Mouse (Mus musculus) ovary, postnatal 36 days (tissue): ENCODE results near the gene Foxi1.
"Not testable (repeated sequence)": the region's sequence is repeated elsewhere in the genome, so short reads cannot be mapped to it uniquely, and the experiment has no call there.

Experiments used
- DNase-seq: peaks from one replicate; pipeline ENCODE4 v3.0.0; 2022; ENCODE audit warnings: low spot score, mixed read lengths

Gene Foxi1

GRCm38 (mm10) chr11:34207989-34208388 is at the start of gene Foxi1:
TSS of gene Foxi1 (minus strand) at chr11:34208089.
- no peak for DNase-seq

DNA sequence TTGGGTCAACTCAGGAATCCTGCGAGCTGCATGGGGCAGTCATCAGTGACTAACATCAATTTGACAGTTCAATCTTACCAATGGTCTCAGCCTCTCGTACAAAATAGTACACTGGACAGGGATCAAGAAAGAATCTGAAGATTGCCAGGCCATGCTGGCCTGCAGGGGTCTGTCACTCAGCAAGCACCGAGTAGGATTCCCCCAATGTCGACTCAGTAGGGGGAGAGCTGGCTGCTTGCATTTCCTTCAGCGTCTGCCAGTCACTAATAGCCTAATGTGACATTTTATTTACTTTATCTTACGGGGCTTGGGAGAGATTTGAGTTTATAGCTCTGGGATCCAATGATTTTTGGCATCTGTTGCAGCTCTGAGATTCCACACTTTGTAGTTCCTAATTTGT is 35.1 kb upstream of the Foxi1 start:
- DNase-seq = no peak

DNA sequence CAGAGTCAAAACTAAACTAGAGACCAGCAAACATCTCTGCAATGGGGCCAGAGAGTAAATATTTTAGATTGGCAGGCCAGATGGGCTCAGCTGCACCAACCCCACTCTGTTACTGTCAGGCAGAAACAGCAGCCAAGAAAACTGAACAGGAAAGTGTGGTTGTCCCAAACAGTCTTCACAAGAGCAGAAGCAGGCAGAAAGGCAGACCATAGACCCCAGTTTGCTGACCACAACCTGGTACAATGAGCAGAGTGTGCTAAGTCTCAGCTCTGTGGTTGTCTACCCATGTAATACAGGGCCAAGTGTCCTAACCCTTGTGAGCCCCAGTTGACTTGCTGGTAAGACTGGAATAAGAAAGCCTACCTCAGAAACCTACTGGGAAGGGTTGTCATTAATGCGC is 32.4 kb upstream of the Foxi1 start:
- no peak for DNase-seq

- no peak for DNase-seq
These were observed 31.8 kb upstream of the Foxi1 start for GRCm38 (mm10) chr11:34239691-34240090.

GRCm38 (mm10) chr11:34236885-34237284 is 29.0 kb upstream of the Foxi1 start:
- no peak for DNase-seq

- no peak for DNase-seq
These were observed 28.3 kb upstream of the Foxi1 start for GRCm38 (mm10) chr11:34236091-34236759.

DNA sequence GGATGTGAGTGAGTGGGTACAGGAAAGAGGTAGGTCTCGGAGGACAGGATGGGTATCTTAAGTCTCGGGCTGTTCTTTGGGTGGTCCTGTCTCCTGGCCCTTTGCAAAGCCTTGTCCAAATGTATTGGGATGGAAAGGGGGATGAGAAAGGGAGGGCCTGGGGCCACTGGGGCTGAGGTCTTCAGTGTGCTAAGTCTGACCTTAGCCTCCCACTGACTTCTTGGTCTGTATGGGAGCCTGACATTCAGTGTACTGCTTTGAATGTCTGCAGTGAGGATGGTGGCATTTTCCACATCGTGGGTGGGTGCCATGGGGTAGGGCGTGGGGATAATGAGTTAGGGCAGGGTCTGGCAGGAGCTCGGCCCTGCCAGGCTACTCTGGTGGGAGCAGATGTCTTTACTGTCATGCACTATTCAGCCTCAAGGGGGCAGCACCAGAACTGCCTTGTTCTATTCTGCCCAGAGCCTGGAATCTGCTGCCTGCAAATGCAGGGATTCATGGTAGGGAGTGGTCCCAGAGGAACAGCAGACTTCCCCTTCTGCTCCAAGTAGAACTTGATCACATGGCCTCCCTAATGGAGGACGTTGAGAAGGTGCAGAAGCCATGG is 21.0 kb upstream of the Foxi1 start:
- DNase-seq = peak; percentile 50

DNA sequence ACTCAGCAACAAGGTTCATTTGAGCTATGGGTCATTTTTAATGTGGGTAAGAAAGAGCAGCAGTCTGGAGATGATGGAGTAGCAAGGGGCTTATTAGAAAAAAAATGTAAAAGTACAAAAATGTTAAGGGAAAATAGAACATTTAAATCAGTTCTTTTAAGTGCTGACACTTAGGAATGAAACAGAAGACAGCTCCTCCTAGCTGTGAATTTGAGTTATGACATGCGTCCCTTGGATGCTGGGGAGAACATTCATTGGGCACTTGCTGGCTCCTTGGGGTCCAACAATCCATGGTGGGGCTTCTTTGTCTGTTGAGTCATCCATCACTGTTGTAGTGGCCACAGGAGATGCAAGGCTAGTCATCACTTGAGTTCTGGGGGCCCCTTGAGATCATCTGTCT is 19.3 kb upstream of the Foxi1 start:
- no peak for DNase-seq

DNA sequence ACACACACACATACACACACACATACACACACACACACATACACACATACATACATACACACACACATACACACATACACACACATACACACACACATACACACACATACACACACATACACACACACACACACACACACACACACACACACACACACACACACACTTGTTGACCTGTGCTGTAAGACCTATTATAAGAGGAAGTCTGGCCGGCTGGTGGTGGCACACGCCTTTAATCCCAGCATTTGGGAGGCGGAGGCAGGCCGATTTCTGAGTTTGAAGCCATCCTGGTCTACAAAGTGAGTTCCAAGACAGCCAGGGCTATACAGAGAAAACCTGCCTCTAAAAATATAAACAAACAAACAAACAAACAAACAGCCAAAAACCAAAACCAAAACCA is 12.7 kb upstream of the Foxi1 start:
- DNase-seq = not testable (repeated sequence)

DNA sequence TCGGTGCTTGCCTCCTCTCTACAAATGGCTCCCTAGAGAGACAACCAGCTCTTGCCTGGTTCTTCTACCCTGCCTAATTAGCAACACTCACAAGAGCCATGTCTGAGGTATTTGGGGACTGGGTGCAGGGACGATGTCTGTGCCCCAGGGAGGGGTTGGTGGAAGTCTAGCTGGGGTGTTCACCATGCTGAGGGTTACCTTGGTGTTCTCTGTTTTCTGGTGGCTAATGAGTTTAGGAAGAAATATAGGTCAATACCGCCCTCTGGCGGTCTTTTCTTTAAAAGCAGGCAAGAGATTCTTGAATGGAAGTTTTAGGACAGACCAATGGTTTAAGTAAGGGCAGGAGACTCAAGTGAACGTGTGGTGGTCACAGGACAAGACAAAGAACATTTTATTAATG is 5.0 kb upstream of the Foxi1 start:
- peak; percentile 12 for DNase-seq

DNA sequence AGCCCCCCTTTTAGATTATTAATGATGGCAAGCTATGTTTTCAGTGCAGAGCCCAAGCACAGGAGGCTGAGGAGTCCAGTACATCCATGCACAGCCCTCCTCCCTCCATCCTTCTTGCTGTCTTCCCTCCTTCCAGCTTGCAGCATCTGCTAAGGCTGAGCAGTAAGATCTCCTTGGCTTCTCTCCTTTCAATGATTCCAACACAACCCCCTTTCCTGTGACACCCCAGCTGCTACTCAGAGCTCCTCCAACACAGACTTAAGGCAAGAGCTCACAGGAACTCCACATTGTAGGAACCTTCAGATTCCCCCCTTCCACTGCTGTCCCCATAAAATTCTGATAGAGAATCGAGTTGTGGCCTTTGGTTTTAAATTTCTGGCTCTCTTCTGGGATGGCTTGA is 5.1 kb downstream of the Foxi1 start:
- DNase-seq = no peak

- DNase-seq = no peak
These were observed 12.7 kb downstream of the Foxi1 start for GRCm38 (mm10) chr11:34195142-34195541.

GRCm38 (mm10) chr11:34194158-34194941 is 13.5 kb downstream of the Foxi1 start:
- DNase-seq = no peak

DNA sequence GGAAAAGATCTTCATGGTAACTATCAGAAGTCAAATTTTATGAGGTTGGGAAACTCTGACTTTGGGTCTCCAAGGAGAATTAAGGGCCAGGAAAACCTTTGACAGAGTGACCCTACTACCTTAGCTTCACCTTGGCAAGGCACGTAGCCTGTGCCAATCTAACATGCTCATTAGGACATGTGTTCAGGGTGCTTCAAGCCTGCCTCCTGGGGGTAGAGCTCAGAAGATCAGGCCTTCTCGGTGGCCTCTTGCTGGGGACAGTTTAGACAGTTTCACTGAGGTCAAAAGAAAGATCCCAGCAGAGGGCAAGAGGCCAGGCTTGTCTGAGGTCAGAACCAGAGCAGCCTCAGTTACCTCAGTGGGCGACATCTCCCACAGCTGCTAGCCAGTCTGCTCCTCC is 14.2 kb downstream of the Foxi1 start:
- DNase-seq = no peak

DNA sequence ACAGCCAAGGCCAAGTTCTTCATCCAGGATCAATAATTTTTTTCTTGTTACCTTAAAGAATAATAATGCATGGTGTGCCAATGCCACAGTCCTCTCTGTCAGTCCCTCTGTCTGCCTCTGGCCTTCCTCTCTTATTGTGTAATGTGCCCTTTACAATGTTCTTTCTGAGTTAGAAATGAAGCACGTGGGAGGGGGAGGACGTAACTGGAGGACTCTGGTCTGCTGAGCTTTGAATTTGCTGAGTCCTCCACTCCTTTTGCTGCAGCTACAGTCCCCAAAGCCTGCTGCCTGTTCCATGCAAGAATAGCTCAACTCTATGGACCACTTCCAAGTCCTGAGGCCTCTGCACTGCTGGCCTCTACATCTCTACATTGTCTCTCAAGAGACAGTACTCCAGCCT is 23.6 kb downstream of the Foxi1 start:
- DNase-seq = no peak

DNA sequence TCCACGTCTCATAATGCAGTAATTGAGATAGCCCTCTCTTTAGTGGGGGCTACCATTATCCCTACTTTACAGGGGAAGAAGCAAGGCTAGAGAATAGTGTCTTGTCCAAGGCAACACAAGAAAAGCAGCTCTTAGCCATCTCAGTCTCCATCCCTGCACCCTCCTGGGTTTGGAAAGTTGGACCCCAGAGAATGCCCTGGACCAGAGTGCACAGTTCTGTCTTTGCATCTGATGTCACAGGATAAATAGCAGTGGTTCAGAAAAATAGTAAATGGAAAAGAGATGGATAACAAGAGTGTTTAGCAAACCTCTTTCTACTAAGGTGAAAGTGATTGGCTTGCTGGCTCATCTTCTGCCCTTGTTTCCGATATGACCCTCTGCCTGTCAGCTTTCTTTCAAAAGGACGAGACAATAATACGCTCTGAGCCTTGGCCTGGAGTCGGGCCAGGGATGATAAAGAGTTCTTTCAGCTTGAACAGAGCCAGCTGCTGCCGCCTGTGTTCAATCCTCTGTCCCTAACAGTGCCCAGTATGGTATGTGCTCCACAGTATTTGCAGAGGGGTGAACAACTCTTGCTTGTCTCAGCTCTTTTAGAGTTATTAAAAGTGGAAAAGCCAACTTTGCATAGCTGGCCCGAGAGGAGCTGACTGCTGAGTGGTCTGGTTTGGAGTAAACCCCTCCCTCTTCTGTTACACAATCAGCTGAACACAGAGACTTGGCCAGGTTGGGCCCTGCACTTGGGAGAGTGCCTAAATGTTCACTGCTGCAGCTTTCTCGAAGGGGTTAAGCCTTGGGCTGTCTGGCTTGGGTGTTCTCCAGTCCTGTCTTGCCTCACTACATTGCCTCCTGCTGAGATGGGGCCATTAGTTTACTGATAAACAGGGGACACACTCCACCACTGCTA is 26.4 kb downstream of the Foxi1 start:
- peak; percentile 26 for DNase-seq

GRCm38 (mm10) chr11:34178752-34179151 is 29.1 kb downstream of the Foxi1 start:
- DNase-seq = no peak

GRCm38 (mm10) chr11:34176371-34176770 is 31.5 kb downstream of the Foxi1 start:
- no peak for DNase-seq

GRCm38 (mm10) chr11:34171221-34171620 is 36.7 kb downstream of the Foxi1 start:
- no peak for DNase-seq

DNA sequence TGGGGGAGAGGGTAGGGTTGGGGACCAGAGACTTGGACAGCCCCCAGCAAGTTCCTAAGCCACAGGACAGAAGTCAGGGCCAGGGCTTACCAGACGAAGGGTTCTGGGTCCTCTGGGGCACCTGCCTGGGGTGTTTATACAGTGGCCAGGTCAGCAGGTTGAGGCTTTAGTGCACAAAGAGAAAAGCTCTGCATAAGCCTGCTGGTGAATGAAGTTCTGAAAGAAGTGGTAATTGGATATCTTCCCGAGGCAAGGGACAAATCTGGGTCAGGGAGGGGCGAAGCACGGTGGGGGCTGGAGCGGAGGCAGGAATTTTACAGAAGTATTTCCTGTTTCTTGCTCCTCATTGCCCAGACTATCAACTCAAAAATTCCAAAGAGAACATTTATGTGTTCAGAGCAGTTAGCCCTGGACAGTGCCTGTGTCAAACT is 38.4 kb downstream of the Foxi1 start:
- DNase-seq = no peak

DNA sequence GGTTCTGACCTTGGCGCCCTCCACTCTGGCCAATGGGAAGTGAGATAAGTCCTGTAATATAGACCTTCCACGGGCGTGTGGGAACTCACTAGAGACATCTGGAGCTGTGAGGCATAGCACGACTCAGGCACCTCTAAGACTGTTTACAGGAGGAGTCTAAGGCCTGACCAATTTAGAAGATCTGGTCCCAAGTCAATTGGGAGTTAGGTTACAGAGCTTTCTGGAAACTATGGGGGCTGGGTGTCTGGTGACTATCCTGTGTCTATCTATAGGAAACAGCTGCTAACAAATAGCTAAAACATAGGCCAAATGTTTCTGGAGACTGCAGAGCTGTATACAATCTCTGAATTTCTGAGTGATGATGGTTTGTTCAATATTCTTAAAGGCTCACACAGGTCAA is 41.5 kb downstream of the Foxi1 start:
- DNase-seq = no peak

GRCm38 (mm10) chr11:34165278-34165677 is 42.6 kb downstream of the Foxi1 start:
- DNase-seq = no peak
